Mouse (Mus musculus) neural tube, embryonic 13.5 days (tissue): ENCODE data around the gene Clec12a. TPM values are rescaled to one million over a fixed set of nuclear protein-coding genes. Genes with fewer than 3 reads are reported as not detected.

Experiments
- ATAC-seq: fragments of 200-750 bp; cut with Nextera tagmentation; 2 replicates; pipeline ENCODE4 v1.8.0; 2017; ENCODE audit warnings: low read depth, mild to moderate bottlenecking, moderate TSS enrichment, moderate library complexity
- H3K27ac ChIP-seq: fragments of 300-500 bp; sonication (generic); replicated peaks from 2 replicates; pipeline ENCODE4 v1.5.1; 2015; ENCODE audit warnings: moderate library complexity, mild to moderate bottlenecking, inconsistent platforms
- H3K27me3 ChIP-seq: fragments of 300-500 bp; sonication (generic); 2 replicates; pipeline ENCODE4 v1.6.1; 2015; ENCODE audit warnings: mild to moderate bottlenecking, inconsistent platforms
- H3K36me3 ChIP-seq: fragments of 300-500 bp; sonication (generic); 2 replicates; pipeline ENCODE4 v1.6.1; 2015; ENCODE audit warnings: mild to moderate bottlenecking, inconsistent platforms
- H3K4me1 ChIP-seq: fragments of 300-500 bp; sonication (generic); replicated peaks from 2 replicates; pipeline ENCODE4 v1.6.1; 2015; ENCODE audit warnings: inconsistent platforms
- H3K4me2 ChIP-seq: fragments of 300-500 bp; sonication (generic); 2 replicates; pipeline ENCODE4 v1.6.1; 2015; ENCODE audit warnings: inconsistent platforms, mild to moderate bottlenecking, moderate library complexity
- H3K4me3 ChIP-seq: fragments of 300-500 bp; sonication (generic); 2 replicates; pipeline ENCODE4 v1.5.1; 2015; ENCODE audit warnings: mild to moderate bottlenecking, inconsistent platforms
- H3K9ac ChIP-seq: fragments of 300-500 bp; sonication (generic); 2 replicates; pipeline ENCODE4 v1.6.1; 2015; ENCODE audit warnings: moderate library complexity, mild to moderate bottlenecking, inconsistent platforms
- H3K9me3 ChIP-seq: fragments of 300-500 bp; sonication (generic); 2 replicates; pipeline ENCODE4 v1.6.1; 2016; ENCODE audit warnings: inconsistent platforms
- WGBS: fragments of 180-500 bp; shearing (Covaris S2); methylation state at CpG from one replicate; pipeline ENCODE4 v1.1.7; 2015; 5-methylcytosine and 5-hydroxymethylcytosine counted together
- polyA plus RNA-seq: library from polyadenylated mRNA; unstranded; fragments of >200 nt; fragmentation: Nextera tagmentation; extraction: Ambion mirVana; gene quantifications from 2 replicates; pipeline ENCODE4 v1.2.1, GENCODE M21; 2015

The Clec12a gene
- polyA plus RNA-seq, 1 experiment from 2014 or later, result 0.50 TPM

DNA sequence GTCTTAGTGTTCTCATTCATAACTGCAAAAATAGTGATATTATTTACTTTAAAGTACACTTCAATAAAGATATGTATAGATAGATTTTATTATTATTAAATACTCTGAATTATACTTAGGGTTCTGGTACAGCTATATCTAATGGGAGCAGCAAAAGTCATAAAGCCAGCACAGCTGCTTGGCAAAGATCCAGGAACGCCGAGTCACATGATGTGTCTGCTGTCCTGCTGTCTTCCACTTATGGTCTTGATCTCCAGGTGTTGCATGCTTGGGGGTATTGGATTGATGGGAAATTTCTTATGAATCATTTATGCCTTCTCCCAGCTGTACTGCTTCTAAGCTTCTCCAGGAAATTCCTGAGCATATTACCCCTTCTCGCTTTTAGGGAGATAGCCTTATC is 41.0 kb downstream of the Clec12a start:
- ATAC-seq, result no peak
- Histone ChIP-seq H3K4me2 (no peak overlapping the region), H3K9ac (no peak overlapping the region), H3K27ac (no peak overlapping the region), H3K4me3 (no peak overlapping the region), H3K4me1 (peaks cover 9% of the 10 kb centered on the region), H3K9me3 (no peaks in the 10 kb centered on the region), H3K36me3 (no peaks in the 10 kb centered on the region), H3K27me3 (no peaks in the 10 kb centered on the region)
- 80% methylated on average over 3 of the region's 3 CpGs for WGBS

DNA sequence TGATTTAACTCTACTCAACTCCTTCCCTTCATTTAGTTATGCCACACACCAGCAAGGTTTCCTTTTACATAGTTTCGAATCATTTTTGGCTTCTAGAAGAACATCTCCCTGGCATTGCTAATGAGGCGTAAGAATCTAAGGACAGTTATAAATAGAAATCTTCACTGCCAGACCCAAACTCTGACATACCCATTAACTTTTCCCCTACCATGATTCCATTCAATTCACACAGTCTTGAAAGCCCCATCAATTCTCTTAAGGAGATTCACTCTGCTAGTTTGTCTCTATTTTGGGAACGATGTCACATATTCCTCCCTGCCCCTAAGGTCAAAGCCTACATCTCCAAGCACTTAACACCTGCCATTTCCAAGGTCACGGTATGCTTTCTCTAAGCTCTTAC is 42.5 kb downstream of the Clec12a start:
- Histone ChIP-seq H3K27me3 (no peaks in the 10 kb centered on the region), H3K9me3 (no peaks in the 10 kb centered on the region), H3K9ac (no peak overlapping the region), H3K36me3 (no peaks in the 10 kb centered on the region), H3K4me2 (no peak overlapping the region), H3K4me3 (no peak overlapping the region), H3K4me1 (peaks cover 9% of the 10 kb centered on the region), H3K27ac (no peak overlapping the region)
- no peak for ATAC-seq
- 50% methylated on average over 4 of the region's 4 CpGs for WGBS

DNA sequence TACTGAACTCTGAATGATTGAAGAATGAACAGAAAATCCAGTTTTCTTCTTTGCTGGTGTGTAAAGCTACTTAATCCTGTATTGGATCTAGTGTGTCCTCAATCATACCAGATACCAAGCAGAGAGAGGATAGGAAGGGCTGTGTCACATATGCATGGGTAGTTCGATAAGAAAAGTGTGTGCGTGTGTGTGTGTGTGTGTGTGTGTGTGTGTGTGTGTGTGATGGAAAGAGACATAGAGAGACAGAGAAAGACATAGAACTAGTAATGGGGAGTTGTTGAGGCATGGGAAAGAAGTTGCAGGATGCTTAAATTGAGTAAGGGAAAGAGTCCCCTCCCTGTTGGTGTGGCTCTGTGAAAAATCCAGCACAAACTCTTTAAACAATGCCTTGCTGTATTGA is 43.3 kb downstream of the Clec12a start, which contains the start of gene Clec12b:
Gene Clec12b, minus strand, starts transcription at position 101 of the 400 bp plus-strand sequence.
- no peaks in the 10 kb centered on the region for H3K27me3 ChIP-seq
- no peak within 1 kb of the TSS for H3K4me2 ChIP-seq
- no peak for ATAC-seq
- 75% methylated on average over 2 of the region's 2 CpGs for WGBS
- H3K4me3 ChIP-seq, result no peak within 1 kb of the TSS
- H3K27ac ChIP-seq, result no peak within 1 kb of the TSS
- peaks cover 9% of the 10 kb centered on the region for H3K4me1 ChIP-seq
- no peaks in the 10 kb centered on the region for H3K36me3 ChIP-seq
- no peak within 1 kb of the TSS for H3K9ac ChIP-seq
- no peaks in the 10 kb centered on the region for H3K9me3 ChIP-seq

DNA sequence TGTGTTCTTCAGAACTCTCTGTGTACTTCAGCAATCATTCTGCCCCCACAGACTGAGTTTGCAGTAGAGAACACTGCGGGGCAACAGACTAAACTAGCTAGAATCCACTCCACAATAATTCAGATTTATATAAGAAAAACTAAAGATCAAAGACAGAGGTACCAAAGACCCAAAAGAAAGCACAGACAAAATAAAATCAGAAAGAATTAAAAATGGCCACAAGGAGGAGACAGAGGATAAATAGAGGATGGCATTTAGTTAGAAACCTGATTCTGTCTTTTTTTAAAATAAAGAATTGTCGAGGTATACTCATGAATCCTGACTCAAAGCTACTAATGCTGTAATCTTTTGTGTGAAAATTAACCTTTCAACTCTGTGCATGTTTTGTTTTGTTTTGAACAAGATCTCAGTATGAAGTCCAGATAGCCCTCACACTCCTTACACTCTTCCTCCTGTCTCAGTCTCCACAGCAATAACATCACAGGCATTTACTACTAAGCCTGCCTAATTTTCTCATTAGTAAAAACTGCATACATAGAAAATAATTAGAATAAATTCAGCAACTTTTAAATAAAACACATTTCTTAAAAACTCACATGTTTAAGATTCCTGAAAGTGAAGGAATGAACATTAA is 50.7 kb downstream of the Clec12a start:
- Histone ChIP-seq H3K4me1 (no peaks in the 10 kb centered on the region), H3K36me3 (no peaks in the 10 kb centered on the region), H3K9me3 (no peaks in the 10 kb centered on the region), H3K27ac (no peak overlapping the region), H3K4me2 (no peak overlapping the region), H3K9ac (no peak overlapping the region), H3K27me3 (no peaks in the 10 kb centered on the region), H3K4me3 (no peak overlapping the region)
- ATAC-seq, result no peak
- WGBS, result 44% methylated on average over 2 of the region's 2 CpGs

DNA sequence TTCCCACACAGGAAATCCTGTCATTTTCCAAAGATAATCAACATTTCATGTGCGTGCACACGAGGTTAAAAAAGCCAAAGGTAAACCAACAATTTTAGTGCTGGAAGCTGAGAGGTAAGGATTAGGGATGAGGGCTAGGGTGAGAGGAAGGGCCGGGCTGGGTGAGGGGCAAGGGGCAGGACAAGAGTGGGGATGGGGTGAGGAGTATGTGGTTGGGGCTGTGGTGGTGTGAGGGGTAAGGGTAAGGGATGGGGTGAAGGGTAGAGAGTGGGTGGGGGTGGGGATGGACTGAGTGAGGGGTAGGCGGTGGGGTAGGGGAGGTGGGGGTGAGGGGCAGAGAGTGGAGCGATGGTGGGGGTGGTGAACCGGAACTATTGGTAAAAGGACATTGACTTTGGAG is 51.2 kb downstream of the Clec12a start:
- no peaks in the 10 kb centered on the region for H3K4me1 ChIP-seq
- WGBS, result 85% methylated on average over 6 of the region's 6 CpGs
- H3K27me3 ChIP-seq, result no peaks in the 10 kb centered on the region
- peak; percentile 47; the same call in 1 of the 2 replicates for ATAC-seq
- H3K27ac ChIP-seq, result no peak overlapping the region
- H3K9me3 ChIP-seq, result no peaks in the 10 kb centered on the region
- no peak overlapping the region for H3K4me3 ChIP-seq
- no peak overlapping the region for H3K9ac ChIP-seq
- H3K4me2 ChIP-seq, result no peak overlapping the region
- H3K36me3 ChIP-seq, result no peaks in the 10 kb centered on the region

DNA sequence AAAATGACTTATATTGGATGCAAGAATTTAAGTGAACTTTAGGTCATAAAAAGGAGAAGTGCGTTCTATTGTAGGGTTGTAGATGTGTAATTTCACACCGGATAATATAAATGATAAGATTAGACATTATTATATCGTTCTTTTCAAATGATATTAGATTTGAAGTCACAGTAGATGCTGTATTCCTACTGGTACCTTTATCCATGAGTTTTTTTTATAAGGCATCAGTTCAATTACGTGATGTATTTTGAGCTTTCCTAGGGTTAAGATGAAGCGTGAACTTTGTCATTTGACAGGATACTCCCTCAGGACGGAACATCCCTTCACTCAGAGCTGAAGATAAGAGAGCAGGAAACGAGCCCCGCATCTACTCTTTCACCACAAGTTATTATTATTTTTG is 54.5 kb downstream of the Clec12a start, which contains the start of gene Clec1b:
Gene Clec1b, plus strand, starts transcription at position 301 of the 400 bp plus-strand sequence.
- WGBS, result 87% methylated on average over 8 of the region's 8 CpGs
- no peaks in the 10 kb centered on the region for H3K4me1 ChIP-seq
- no peaks in the 10 kb centered on the region for H3K36me3 ChIP-seq
- no peak within 1 kb of the TSS for H3K27ac ChIP-seq
- H3K27me3 ChIP-seq, result no peaks in the 10 kb centered on the region
- no peak for ATAC-seq
- no peak within 1 kb of the TSS for H3K4me2 ChIP-seq
- H3K9ac ChIP-seq, result no peak within 1 kb of the TSS
- H3K9me3 ChIP-seq, result no peaks in the 10 kb centered on the region
- H3K4me3 ChIP-seq, result no peak within 1 kb of the TSS

DNA sequence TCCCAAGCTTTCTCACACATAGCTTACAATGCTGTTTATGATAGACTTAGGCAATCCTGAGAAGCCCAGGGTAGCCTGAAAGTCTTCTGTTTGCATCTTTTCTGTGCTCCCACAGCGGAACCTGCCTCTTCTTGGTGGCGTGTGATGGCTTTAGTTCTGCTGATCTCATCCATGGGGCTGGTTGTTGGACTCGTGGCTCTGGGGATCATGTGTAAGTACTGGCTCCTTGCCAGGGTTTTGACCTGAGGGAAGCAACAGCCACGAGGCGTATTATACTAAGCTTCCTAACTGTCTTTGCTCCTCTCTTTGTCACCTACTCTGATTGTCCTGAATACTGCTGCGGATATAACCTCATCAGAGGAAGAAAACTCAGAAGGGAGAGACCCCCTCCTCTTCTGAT is 57.5 kb downstream of the Clec12a start:
- no peaks in the 10 kb centered on the region for H3K4me1 ChIP-seq
- ATAC-seq, result no peak
- H3K36me3 ChIP-seq, result no peaks in the 10 kb centered on the region
- no peak overlapping the region for H3K4me2 ChIP-seq
- no peak overlapping the region for H3K9ac ChIP-seq
- H3K27ac ChIP-seq, result no peak overlapping the region
- no peaks in the 10 kb centered on the region for H3K9me3 ChIP-seq
- 75% methylated on average over 6 of the region's 6 CpGs for WGBS
- no peak overlapping the region for H3K4me3 ChIP-seq
- no peaks in the 10 kb centered on the region for H3K27me3 ChIP-seq

DNA sequence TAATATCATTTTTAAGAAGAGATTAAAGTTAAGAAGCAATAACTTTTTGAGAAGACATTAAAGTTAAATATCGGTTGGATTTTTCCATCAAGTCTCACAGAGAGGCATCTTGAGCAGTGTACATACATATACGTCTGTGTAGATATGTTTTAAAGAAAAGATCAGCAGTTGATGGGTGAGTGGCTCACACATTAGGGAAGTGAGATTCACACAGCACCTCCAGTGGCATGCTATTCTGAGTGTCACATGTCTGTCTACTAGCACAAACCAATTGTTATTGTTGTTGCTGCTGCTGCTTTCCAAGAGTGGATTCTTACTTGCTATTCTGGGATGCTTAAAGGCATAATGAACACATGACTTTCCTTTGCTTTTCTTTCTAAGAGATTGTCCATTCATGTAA is 59.9 kb downstream of the Clec12a start:
- 97% methylated on average over 2 of the region's 2 CpGs for WGBS
- no peaks in the 10 kb centered on the region for H3K4me1 ChIP-seq
- no peaks in the 10 kb centered on the region for H3K36me3 ChIP-seq
- no peaks in the 10 kb centered on the region for H3K9me3 ChIP-seq
- no peak for ATAC-seq
- H3K27ac ChIP-seq, result no peak overlapping the region
- H3K4me2 ChIP-seq, result no peak overlapping the region
- no peaks in the 10 kb centered on the region for H3K27me3 ChIP-seq
- no peak overlapping the region for H3K9ac ChIP-seq
- no peak overlapping the region for H3K4me3 ChIP-seq

DNA sequence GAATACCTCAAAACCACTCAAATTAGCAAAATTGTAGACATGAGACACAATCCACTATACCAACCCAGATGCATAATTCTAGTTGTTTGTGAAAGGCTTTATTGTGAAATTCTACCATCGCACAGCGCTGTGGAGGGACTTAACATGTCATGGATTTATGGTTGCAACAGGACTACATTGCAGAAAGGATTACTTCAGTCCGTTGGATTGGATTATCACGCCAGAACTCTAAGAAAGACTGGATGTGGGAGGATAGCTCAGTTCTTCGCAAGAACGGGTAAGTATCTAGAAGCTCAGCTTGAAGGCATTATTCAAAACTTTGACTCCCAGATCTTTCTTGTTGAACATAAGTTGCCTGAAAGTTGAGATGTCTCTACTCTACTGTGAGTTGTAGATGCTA is 60.9 kb downstream of the Clec12a start:
- Histone ChIP-seq H3K4me2 (no peak overlapping the region), H3K4me3 (no peak overlapping the region), H3K9me3 (no peaks in the 10 kb centered on the region), H3K27me3 (no peaks in the 10 kb centered on the region), H3K36me3 (no peaks in the 10 kb centered on the region), H3K4me1 (no peaks in the 10 kb centered on the region), H3K9ac (no peak overlapping the region), H3K27ac (no peak overlapping the region)
- WGBS, result 85% methylated on average over 6 of the region's 6 CpGs
- ATAC-seq, result no peak

DNA sequence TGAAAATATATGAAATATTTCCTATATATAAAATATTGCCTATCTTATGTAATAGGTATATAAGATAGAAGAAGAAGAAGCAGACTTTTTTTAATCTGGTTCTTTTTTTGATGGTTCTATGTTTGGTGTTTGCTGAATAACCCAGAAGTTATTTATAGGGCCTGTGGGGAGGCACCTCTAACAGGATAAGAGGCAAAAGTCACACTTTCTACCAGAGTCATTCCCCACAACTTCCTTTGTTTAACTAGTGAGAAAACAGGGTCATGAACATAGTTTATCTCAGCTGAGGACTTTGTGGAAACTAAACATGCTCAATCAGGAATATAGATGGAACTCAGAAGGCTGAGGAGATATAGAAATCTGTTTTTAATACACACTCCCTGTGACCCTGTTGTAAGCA is 63.5 kb downstream of the Clec12a start:
- no peaks in the 10 kb centered on the region for H3K4me1 ChIP-seq
- H3K36me3 ChIP-seq, result no peaks in the 10 kb centered on the region
- H3K27me3 ChIP-seq, result no peaks in the 10 kb centered on the region
- H3K9ac ChIP-seq, result no peak overlapping the region
- H3K27ac ChIP-seq, result no peak overlapping the region
- H3K4me2 ChIP-seq, result no peak overlapping the region
- no peaks in the 10 kb centered on the region for H3K9me3 ChIP-seq
- no peak overlapping the region for H3K4me3 ChIP-seq
- ATAC-seq, result no peak

DNA sequence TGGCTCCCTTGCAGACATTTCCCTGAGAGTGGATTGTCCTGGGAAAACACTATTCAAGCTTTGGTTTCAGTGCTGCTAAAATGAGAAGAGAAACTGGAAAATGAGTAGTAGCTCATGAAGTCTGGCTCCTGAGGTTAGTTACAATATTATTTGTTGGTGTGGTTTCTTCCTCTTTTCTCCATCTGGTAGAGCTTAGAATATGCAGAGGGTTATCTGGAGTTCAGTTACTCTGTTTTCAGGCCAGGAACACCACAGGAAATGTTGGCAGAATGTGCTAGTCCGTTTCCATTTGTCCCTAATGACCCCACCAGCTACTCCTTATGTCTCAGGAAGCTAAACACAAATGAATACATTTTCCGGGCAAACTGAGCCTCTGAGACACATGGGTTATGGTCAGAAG is 64.8 kb downstream of the Clec12a start:
- H3K36me3 ChIP-seq, result no peaks in the 10 kb centered on the region
- no peak overlapping the region for H3K4me2 ChIP-seq
- ATAC-seq, result no peak
- H3K27me3 ChIP-seq, result no peaks in the 10 kb centered on the region
- H3K4me1 ChIP-seq, result no peaks in the 10 kb centered on the region
- H3K27ac ChIP-seq, result no peak overlapping the region
- H3K4me3 ChIP-seq, result no peak overlapping the region
- H3K9me3 ChIP-seq, result no peaks in the 10 kb centered on the region
- WGBS, result 62% methylated on average over 2 of the region's 2 CpGs
- H3K9ac ChIP-seq, result no peak overlapping the region

DNA sequence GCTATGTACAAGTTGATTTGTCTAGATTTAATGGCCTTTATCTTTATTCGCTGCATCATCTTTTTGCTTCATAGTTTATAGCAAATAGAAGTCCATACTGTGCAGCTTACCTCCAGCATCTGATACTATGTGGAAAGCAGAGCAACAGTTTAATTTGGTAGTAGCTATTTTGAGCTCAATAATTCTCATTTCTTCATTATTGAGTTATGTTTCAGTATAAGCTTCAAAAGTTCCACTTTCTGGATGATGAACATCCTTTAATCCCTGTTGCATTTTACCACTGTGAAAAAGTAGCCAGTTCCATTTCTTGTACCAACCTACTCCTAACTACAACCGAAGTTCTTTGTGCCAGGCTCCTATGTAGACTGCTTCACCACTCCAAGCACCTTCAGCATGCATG is 66.1 kb downstream of the Clec12a start, which contains the start of gene Clec9a:
Gene Clec9a, plus strand, starts transcription at position 301 of the 400 bp plus-strand sequence.
- no peak within 1 kb of the TSS for H3K9ac ChIP-seq

DNA sequence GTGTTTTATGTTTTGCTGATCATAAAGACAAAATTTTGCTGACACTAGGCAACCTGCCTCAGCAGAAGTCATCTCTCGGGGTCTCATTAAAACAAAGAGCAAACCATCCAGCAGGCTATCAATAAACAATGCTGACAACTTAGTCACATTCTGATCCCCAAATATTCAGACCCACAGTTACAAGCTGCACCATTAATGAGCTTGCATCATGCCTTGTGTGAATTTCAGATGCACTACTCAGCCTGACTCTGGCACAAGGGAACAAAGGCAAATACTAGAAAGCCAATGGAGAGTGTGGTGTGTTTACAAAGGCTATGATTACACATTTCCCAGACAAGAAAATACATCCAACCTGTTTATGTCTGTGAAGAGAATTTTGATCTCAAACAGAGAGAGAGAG is 71.7 kb downstream of the Clec12a start:
- no peaks in the 10 kb centered on the region for H3K4me1 ChIP-seq
- no peaks in the 10 kb centered on the region for H3K36me3 ChIP-seq
- H3K27me3 ChIP-seq, result no peaks in the 10 kb centered on the region
- no peak overlapping the region for H3K4me3 ChIP-seq
- H3K9ac ChIP-seq, result no peak overlapping the region
- H3K4me2 ChIP-seq, result no peak overlapping the region
- H3K27ac ChIP-seq, result no peak overlapping the region
- no peaks in the 10 kb centered on the region for H3K9me3 ChIP-seq
- ATAC-seq, result no peak
- 79% methylated on average over 1 of the region's 1 CpGs for WGBS

More for the DNA sequence above, 66.1 kb downstream of the Clec12a start, which contains the start of gene Clec9a:
- Histone ChIP-seq H3K36me3 (no peaks in the 10 kb centered on the region), H3K27ac (no peak within 1 kb of the TSS), H3K4me3 (no peak within 1 kb of the TSS), H3K9me3 (no peaks in the 10 kb centered on the region), H3K4me2 (no peak within 1 kb of the TSS), H3K27me3 (no peaks in the 10 kb centered on the region), H3K4me1 (no peaks in the 10 kb centered on the region)
- 86% methylated on average over 2 of the region's 2 CpGs for WGBS
- ATAC-seq, result no peak
